Mouse (Mus musculus) liver, embryonic 16.5 days (tissue): ENCODE measurements around the gene Gm44805. TPM values are rescaled to one million over a fixed set of nuclear protein-coding genes. Genes with fewer than 3 reads are reported as not detected.
A peak's percentile ranks its signal among the peaks of the same experiment; 100 is the strongest.

Experiments
- ATAC-seq: fragments of 200-750 bp; cut with Nextera tagmentation; 2 replicates; pipeline ENCODE4 v1.8.0; 2017; ENCODE audit warnings: low read depth, mild to moderate bottlenecking, moderate number of reproducible peaks, moderate library complexity
- H3K27ac ChIP-seq: fragments of 300-500 bp; sonication (generic); 2 replicates; pipeline ENCODE4 v1.5.1; 2014; ENCODE audit warnings: mild to moderate bottlenecking, low read length
- H3K27me3 ChIP-seq: fragments of 300-500 bp; sonication (generic); 2 replicates; pipeline ENCODE4 v1.6.1; 2014; ENCODE audit warnings: low read depth, low read length, mixed read lengths; ENCODE audit not compliant: control insufficient read depth, insufficient read depth
- H3K36me3 ChIP-seq: fragments of 300-500 bp; sonication (generic); 2 replicates; pipeline ENCODE4 v1.6.1; 2014; ENCODE audit warnings: mild to moderate bottlenecking; ENCODE audit not compliant: control insufficient read depth, insufficient read depth
- H3K4me1 ChIP-seq: fragments of 300-500 bp; sonication (generic); 2 replicates; pipeline ENCODE4 v1.6.1; 2014; ENCODE audit warnings: low read depth, low read length, mixed read lengths; ENCODE audit not compliant: control insufficient read depth
- H3K4me2 ChIP-seq: fragments of 300-500 bp; sonication (generic); 2 replicates; pipeline ENCODE4 v1.6.1; 2014; ENCODE audit warnings: low read depth, low read length, mixed read lengths
- H3K4me3 ChIP-seq: fragments of 300-500 bp; sonication (generic); 2 replicates; pipeline ENCODE4 v1.5.1; 2014; ENCODE audit warnings: low read depth, mild to moderate bottlenecking, low read length
- H3K9ac ChIP-seq: fragments of 300-500 bp; sonication (generic); 2 replicates; pipeline ENCODE4 v1.6.1; 2014; ENCODE audit warnings: low read depth, low read length
- H3K9me3 ChIP-seq: fragments of 300-500 bp; sonication (generic); replicated peaks from 2 replicates; pipeline ENCODE4 v1.6.1; 2016; ENCODE audit warnings: low read length; ENCODE audit not compliant: control insufficient read depth
- WGBS: fragments of 180-500 bp; shearing (Covaris S2); extraction: QIAGEN DNeasy Blood & Tissue Kit; methylation state at CpG from one replicate; pipeline ENCODE4 v1.1.7; 2014; ENCODE audit not compliant: insufficient replicate concordance; 5-methylcytosine and 5-hydroxymethylcytosine counted together
- polyA plus RNA-seq: library from polyadenylated mRNA; unstranded; fragments of >200 nt; fragmentation: Nextera tagmentation; extraction: Ambion mirVana; gene quantifications from 2 replicates; pipeline ENCODE4 v1.2.1, GENCODE M21; 2015

Gene Gm44805
- polyA plus RNA-seq, 1 experiment from 2014 or later: 35.3 TPM

- H3K9ac ChIP-seq: peak within 1 kb of the TSS; percentile 87
- no peaks in the 10 kb centered on the region for H3K27me3 ChIP-seq
- ATAC-seq: peak; percentile 96
- H3K4me2 ChIP-seq: peak within 1 kb of the TSS; percentile 98
- under 1% methylated on average over 59 of the region's 59 CpGs for WGBS
- no peaks in the 10 kb centered on the region for H3K9me3 ChIP-seq
- peak within 1 kb of the TSS; percentile 98 for H3K4me3 ChIP-seq
- peaks cover 24% of the 10 kb centered on the region for H3K4me1 ChIP-seq
- H3K36me3 ChIP-seq: peaks cover 23% of the 10 kb centered on the region
- H3K27ac ChIP-seq: peak within 1 kb of the TSS; percentile 73
Observed at GRCm38 (mm10) chr7:19715239-19716054, 34.2 kb upstream of the Gm44805 start, which contains the start of gene Tomm40. Gene Tomm40, minus strand, starts transcription at chr7:19715438.

- WGBS: under 1% methylated on average over 39 of the region's 39 CpGs
- H3K27ac ChIP-seq: peak overlapping the region; percentile 73
- peaks cover 25% of the 10 kb centered on the region for H3K36me3 ChIP-seq
- H3K4me3 ChIP-seq: peak overlapping the region; percentile 98
- H3K9me3 ChIP-seq: no peaks in the 10 kb centered on the region
- peak overlapping the region; percentile 87 for H3K9ac ChIP-seq
- no peak for ATAC-seq
- H3K4me1 ChIP-seq: peaks cover 24% of the 10 kb centered on the region
- H3K4me2 ChIP-seq: peak overlapping the region; percentile 98
- no peaks in the 10 kb centered on the region for H3K27me3 ChIP-seq
Observed at GRCm38 (mm10) chr7:19714836-19715235, 33.6 kb upstream of the Gm44805 start.

GRCm38 (mm10) chr7:19713598-19713997, 32.4 kb upstream of the Gm44805 start:
- H3K9me3 ChIP-seq: no peaks in the 10 kb centered on the region
- H3K36me3 ChIP-seq: peaks cover 32% of the 10 kb centered on the region
- H3K4me3 ChIP-seq: no peak overlapping the region
- no peak for ATAC-seq
- H3K27ac ChIP-seq: no peak overlapping the region
- 71% methylated on average over 9 of the region's 9 CpGs for WGBS
- H3K9ac ChIP-seq: no peak overlapping the region
- no peak overlapping the region for H3K4me2 ChIP-seq
- no peaks in the 10 kb centered on the region for H3K27me3 ChIP-seq
- peaks cover 24% of the 10 kb centered on the region for H3K4me1 ChIP-seq

GRCm38 (mm10) chr7:19713196-19713595, 32.0 kb upstream of the Gm44805 start:
- Histone ChIP-seq H3K36me3 (peaks cover 32% of the 10 kb centered on the region), H3K27me3 (no peaks in the 10 kb centered on the region), H3K4me1 (peaks cover 24% of the 10 kb centered on the region), H3K9me3 (no peaks in the 10 kb centered on the region), H3K4me2 (no peak overlapping the region), H3K9ac (no peak overlapping the region), H3K4me3 (no peak overlapping the region), H3K27ac (no peak overlapping the region)
- no peak for ATAC-seq
- 40% methylated on average over 4 of the region's 4 CpGs for WGBS

- no peaks in the 10 kb centered on the region for H3K27me3 ChIP-seq
- ATAC-seq: no peak
- H3K27ac ChIP-seq: no peak overlapping the region
- 71% methylated on average over 4 of the region's 4 CpGs for WGBS
- H3K4me3 ChIP-seq: no peak overlapping the region
- no peak overlapping the region for H3K4me2 ChIP-seq
- H3K9me3 ChIP-seq: no peaks in the 10 kb centered on the region
- no peak overlapping the region for H3K9ac ChIP-seq
- H3K4me1 ChIP-seq: peaks cover 24% of the 10 kb centered on the region
- peaks cover 32% of the 10 kb centered on the region for H3K36me3 ChIP-seq
Observed at GRCm38 (mm10) chr7:19712414-19712813, 31.2 kb upstream of the Gm44805 start.

- H3K4me1 ChIP-seq: peaks cover 16% of the 10 kb centered on the region
- no peak overlapping the region for H3K4me3 ChIP-seq
- H3K9me3 ChIP-seq: no peaks in the 10 kb centered on the region
- WGBS: 73% methylated on average over 10 of the region's 10 CpGs
- H3K27me3 ChIP-seq: no peaks in the 10 kb centered on the region
- H3K9ac ChIP-seq: no peak overlapping the region
- no peak for ATAC-seq
- peaks cover 32% of the 10 kb centered on the region for H3K36me3 ChIP-seq
- no peak overlapping the region for H3K4me2 ChIP-seq
- H3K27ac ChIP-seq: no peak overlapping the region
Observed at GRCm38 (mm10) chr7:19710650-19711049, 29.4 kb upstream of the Gm44805 start.

- Histone ChIP-seq H3K4me1 (peaks cover 18% of the 10 kb centered on the region), H3K9ac (no peak overlapping the region), H3K27me3 (no peaks in the 10 kb centered on the region), H3K27ac (no peak overlapping the region), H3K36me3 (peaks cover 7% of the 10 kb centered on the region), H3K4me2 (no peak overlapping the region), H3K4me3 (no peak overlapping the region), H3K9me3 (no peaks in the 10 kb centered on the region)
- no peak for ATAC-seq
- 83% methylated on average over 7 of the region's 7 CpGs for WGBS
Observed at GRCm38 (mm10) chr7:19705271-19705670, 24.0 kb upstream of the Gm44805 start.

GRCm38 (mm10) chr7:19704475-19704874, 23.3 kb upstream of the Gm44805 start:
- no peak overlapping the region for H3K9ac ChIP-seq
- peaks cover 26% of the 10 kb centered on the region for H3K4me1 ChIP-seq
- no peak overlapping the region for H3K27ac ChIP-seq
- H3K4me3 ChIP-seq: no peak overlapping the region
- WGBS: 77% methylated on average over 4 of the region's 4 CpGs
- peaks cover 7% of the 10 kb centered on the region for H3K36me3 ChIP-seq
- ATAC-seq: no peak
- H3K27me3 ChIP-seq: no peaks in the 10 kb centered on the region
- H3K9me3 ChIP-seq: no peaks in the 10 kb centered on the region
- no peak overlapping the region for H3K4me2 ChIP-seq

GRCm38 (mm10) chr7:19702859-19703555, 21.8 kb upstream of the Gm44805 start:
- Histone ChIP-seq H3K36me3 (no peaks in the 10 kb centered on the region; the same call in 1 of the 2 replicates), H3K4me1 (peaks cover 31% of the 10 kb centered on the region), H3K4me2 (no peak overlapping the region), H3K4me3 (no peak overlapping the region), H3K27me3 (no peaks in the 10 kb centered on the region), H3K9ac (no peak overlapping the region), H3K9me3 (no peaks in the 10 kb centered on the region), H3K27ac (no peak overlapping the region)
- ATAC-seq: no peak
- WGBS: 71% methylated on average over 16 of the region's 16 CpGs
